Mouse (Mus musculus): Measurements from ENCODE around the gene Gm10100. TPM values are rescaled to one million over a fixed set of nuclear protein-coding genes. Genes with fewer than 3 reads are reported as not detected.
"Not testable (repeated sequence)": the region's sequence is repeated elsewhere in the genome, so short reads cannot be mapped to it uniquely, and the experiment has no call there.

The Gm10100 gene
- polyA plus RNA-seq, 1 experiment from 2014 or later, result not detected

- ATAC-seq (ENCODE audit: insufficient number of reproducible peaks, insufficient read depth, low FRiP score, low read depth), result no peak
- Histone ChIP-seq H3K27me3 (ENCODE audit: control insufficient read depth, insufficient read depth, low read length) (no peaks in the 10 kb centered on the region), H3K27ac (replicated peaks in 1 of 2; ENCODE audit: control insufficient read depth in 1 of 2, insufficient read depth in 1 of 2, low read depth in 2 of 2, low read length in 2 of 2) (no peak overlapping the region), H3K9ac (ENCODE audit: low read length) (no peak overlapping the region), H3K4me1 (ENCODE audit: control insufficient read depth in 2 of 2, insufficient read depth in 2 of 2, low read length in 2 of 2) (no peaks in the 10 kb centered on the region), H3K4me2 (ENCODE audit: low read length) (no peak overlapping the region), H3K4me3 (ENCODE audit: control insufficient read depth in 1 of 2, insufficient read depth in 1 of 2, low read depth in 1 of 2, low read length in 2 of 2) (no peak overlapping the region), H3K9me3 (ENCODE audit: control insufficient read depth, low read length) (no peaks in the 10 kb centered on the region), H3K36me3 (ENCODE audit: control insufficient read depth, insufficient read depth, low read length) (no peaks in the 10 kb centered on the region)
Observed at GRCm38 (mm10) chr10:77753448-77753847, 27.2 kb downstream of the Gm10100 start.

GRCm38 (mm10) chr10:77759582-77759981 lies 33.3 kb downstream of the Gm10100 start, which contains the start of gene Gm3233:
Gene Gm3233, minus strand, starts transcription at chr10:77759682.
- H3K9ac ChIP-seq (ENCODE audit: low read length); H3K36me3 ChIP-seq (ENCODE audit: control insufficient read depth, insufficient read depth, low read length); H3K4me2 ChIP-seq (ENCODE audit: low read length); H3K9me3 ChIP-seq (ENCODE audit: control insufficient read depth, low read length); H3K27ac ChIP-seq (replicated peaks in 1 of 2; ENCODE audit: control insufficient read depth in 1 of 2, insufficient read depth in 1 of 2, low read depth in 2 of 2, low read length in 2 of 2); ATAC-seq (ENCODE audit: insufficient number of reproducible peaks, insufficient read depth, low FRiP score, low read depth); H3K4me1 ChIP-seq (ENCODE audit: control insufficient read depth in 2 of 2, insufficient read depth in 2 of 2, low read length in 2 of 2); H3K4me3 ChIP-seq (ENCODE audit: control insufficient read depth in 1 of 2, insufficient read depth in 1 of 2, low read depth in 1 of 2, low read length in 2 of 2); H3K27me3 ChIP-seq (ENCODE audit: control insufficient read depth, insufficient read depth, low read length): not testable (repeated sequence)
- no CpG with 5 or more reads among the region's 1 CpGs for WGBS

GRCm38 (mm10) chr10:77769727-77770126 lies 43.4 kb downstream of the Gm10100 start:
- no peak overlapping the region for H3K27ac ChIP-seq (replicated peaks in 1 of 2; ENCODE audit: control insufficient read depth in 1 of 2, insufficient read depth in 1 of 2, low read depth in 2 of 2, low read length in 2 of 2)
- peak; percentile 50; the same call in 1 of the 2 replicates for ATAC-seq (ENCODE audit: insufficient number of reproducible peaks, insufficient read depth, low FRiP score, low read depth)
- no peak overlapping the region for H3K9ac ChIP-seq (ENCODE audit: low read length)
- H3K36me3 ChIP-seq (ENCODE audit: control insufficient read depth, insufficient read depth, low read length), result no peaks in the 10 kb centered on the region
- no peak overlapping the region for H3K4me2 ChIP-seq (ENCODE audit: low read length)
- H3K4me3 ChIP-seq (ENCODE audit: control insufficient read depth in 1 of 2, insufficient read depth in 1 of 2, low read depth in 1 of 2, low read length in 2 of 2), result no peak overlapping the region
- no peaks in the 10 kb centered on the region for H3K4me1 ChIP-seq (ENCODE audit: control insufficient read depth in 2 of 2, insufficient read depth in 2 of 2, low read length in 2 of 2)
- no peaks in the 10 kb centered on the region for H3K27me3 ChIP-seq (ENCODE audit: control insufficient read depth, insufficient read depth, low read length)
- no peaks in the 10 kb centered on the region; the same call in 1 of the 2 replicates for H3K9me3 ChIP-seq (ENCODE audit: control insufficient read depth, low read length)
- WGBS, result 76% methylated on average over 1 of the region's 1 CpGs

- H3K4me2 ChIP-seq (ENCODE audit: low read length); H3K4me1 ChIP-seq (ENCODE audit: control insufficient read depth in 2 of 2, insufficient read depth in 2 of 2, low read length in 2 of 2); H3K9ac ChIP-seq (ENCODE audit: low read length); H3K4me3 ChIP-seq (ENCODE audit: control insufficient read depth in 1 of 2, insufficient read depth in 1 of 2, low read depth in 1 of 2, low read length in 2 of 2); ATAC-seq (ENCODE audit: insufficient number of reproducible peaks, insufficient read depth, low FRiP score, low read depth); H3K27ac ChIP-seq (replicated peaks in 1 of 2; ENCODE audit: control insufficient read depth in 1 of 2, insufficient read depth in 1 of 2, low read depth in 2 of 2, low read length in 2 of 2); H3K27me3 ChIP-seq (ENCODE audit: control insufficient read depth, insufficient read depth, low read length); H3K36me3 ChIP-seq (ENCODE audit: control insufficient read depth, insufficient read depth, low read length); H3K9me3 ChIP-seq (ENCODE audit: control insufficient read depth, low read length): not testable (repeated sequence)
- WGBS, result 67% methylated on average over 1 of the region's 1 CpGs
Observed at GRCm38 (mm10) chr10:77771225-77771624, 44.9 kb downstream of the Gm10100 start, which contains the start of gene Gm3238. Gene Gm3238, minus strand, starts transcription at chr10:77771325.

- not testable (repeated sequence) for H3K27ac ChIP-seq (replicated peaks in 1 of 2; ENCODE audit: control insufficient read depth in 1 of 2, insufficient read depth in 1 of 2, low read depth in 2 of 2, low read length in 2 of 2); H3K9me3 ChIP-seq (ENCODE audit: control insufficient read depth, low read length); H3K4me3 ChIP-seq (ENCODE audit: control insufficient read depth in 1 of 2, insufficient read depth in 1 of 2, low read depth in 1 of 2, low read length in 2 of 2); ATAC-seq (ENCODE audit: insufficient number of reproducible peaks, insufficient read depth, low FRiP score, low read depth); H3K27me3 ChIP-seq (ENCODE audit: control insufficient read depth, insufficient read depth, low read length); H3K36me3 ChIP-seq (ENCODE audit: control insufficient read depth, insufficient read depth, low read length); H3K4me1 ChIP-seq (ENCODE audit: control insufficient read depth in 2 of 2, insufficient read depth in 2 of 2, low read length in 2 of 2); H3K4me2 ChIP-seq (ENCODE audit: low read length); H3K9ac ChIP-seq (ENCODE audit: low read length)
- WGBS, result 30% methylated on average over 1 of the region's 3 CpGs
Observed at GRCm38 (mm10) chr10:77772142-77772541, 45.9 kb downstream of the Gm10100 start.

Other genes starting within 250 kb of the Gm10100 start
- 23.0 TPM in 2 replicates for gene Fam207a, start 210.7 kb upstream of the Gm10100 start, polyA plus RNA-seq (2014; fragmentation: Nextera tagmentation; extraction: Ambion mirVana)
- 1.5 and 2.4 TPM in 2 replicates for gene Itgb2, start 196.2 kb upstream of the Gm10100 start, polyA plus RNA-seq (2014; fragmentation: Nextera tagmentation; extraction: Ambion mirVana)
- 128 and 133 TPM in 2 replicates for gene Pttg1ip, start 144.8 kb upstream of the Gm10100 start, polyA plus RNA-seq (2014; fragmentation: Nextera tagmentation; extraction: Ambion mirVana)
- 144 and 156 TPM in 2 replicates for gene Sumo3, start 120.4 kb upstream of the Gm10100 start, polyA plus RNA-seq (2014; fragmentation: Nextera tagmentation; extraction: Ambion mirVana)
- gene Gm49325, start 120.3 kb upstream of the Gm10100 start, polyA plus RNA-seq (2014; fragmentation: Nextera tagmentation; extraction: Ambion mirVana), result 2.9 TPM in 1 of 2 replicates, not detected in the other
- gene Ube2g2, start 104.2 kb upstream of the Gm10100 start, polyA plus RNA-seq (2014; fragmentation: Nextera tagmentation; extraction: Ambion mirVana), result 50.4 and 53.0 TPM in 2 replicates
- 0.09 TPM in 1 of 2 replicates, not detected in the other for gene Tspear, start 39.9 kb upstream of the Gm10100 start, polyA plus RNA-seq (2014; fragmentation: Nextera tagmentation; extraction: Ambion mirVana)
- not detected in 2 replicates for gene Gm19402, start 35.7 kb upstream of the Gm10100 start, polyA plus RNA-seq (2014; fragmentation: Nextera tagmentation; extraction: Ambion mirVana)
- not detected in 2 replicates for gene Gm9508, start 29.3 kb upstream of the Gm10100 start, polyA plus RNA-seq (2014; fragmentation: Nextera tagmentation; extraction: Ambion mirVana)
- gene Gm10272, start 19.9 kb upstream of the Gm10100 start, polyA plus RNA-seq (2014; fragmentation: Nextera tagmentation; extraction: Ambion mirVana), result not detected in 2 replicates
- gene Gm10024, start 15.0 kb upstream of the Gm10100 start, polyA plus RNA-seq (2014; fragmentation: Nextera tagmentation; extraction: Ambion mirVana), result not detected in 2 replicates
- gene Gm10142, start 10.7 kb upstream of the Gm10100 start, polyA plus RNA-seq (2014; fragmentation: Nextera tagmentation; extraction: Ambion mirVana), result not detected in 2 replicates
- not detected in 2 replicates for gene Krtap12-1, start 5.9 kb upstream of the Gm10100 start, polyA plus RNA-seq (2014; fragmentation: Nextera tagmentation; extraction: Ambion mirVana)
- not detected in 2 replicates for gene Gm18596, start 16.2 kb downstream of the Gm10100 start, polyA plus RNA-seq (2014; fragmentation: Nextera tagmentation; extraction: Ambion mirVana)
- not detected in 2 replicates for gene Gm9736, start 24.9 kb downstream of the Gm10100 start, polyA plus RNA-seq (2014; fragmentation: Nextera tagmentation; extraction: Ambion mirVana)
- not detected in 2 replicates for gene Gm3233, start 33.2 kb downstream of the Gm10100 start, polyA plus RNA-seq (2014; fragmentation: Nextera tagmentation; extraction: Ambion mirVana)
- not detected in 2 replicates for gene Gm3238, start 44.8 kb downstream of the Gm10100 start, polyA plus RNA-seq (2014; fragmentation: Nextera tagmentation; extraction: Ambion mirVana)
- gene Gm7138, start 50.5 kb downstream of the Gm10100 start, polyA plus RNA-seq (2014; fragmentation: Nextera tagmentation; extraction: Ambion mirVana), result not detected in 2 replicates
- gene Gm3250, start 56.1 kb downstream of the Gm10100 start, polyA plus RNA-seq (2014; fragmentation: Nextera tagmentation; extraction: Ambion mirVana), result not detected in 2 replicates
- not detected in 2 replicates for gene Gm7137, start 61.7 kb downstream of the Gm10100 start, polyA plus RNA-seq (2014; fragmentation: Nextera tagmentation; extraction: Ambion mirVana)
- not detected in 2 replicates for gene Gm9639, start 68.6 kb downstream of the Gm10100 start, polyA plus RNA-seq (2014; fragmentation: Nextera tagmentation; extraction: Ambion mirVana)
- not detected in 2 replicates for gene Gm19668, start 72.6 kb downstream of the Gm10100 start, polyA plus RNA-seq (2014; fragmentation: Nextera tagmentation; extraction: Ambion mirVana)
- gene Gm9507, start 85.4 kb downstream of the Gm10100 start, polyA plus RNA-seq (2014; fragmentation: Nextera tagmentation; extraction: Ambion mirVana), result not detected in 2 replicates
- gene Gm2696, start 88.2 kb downstream of the Gm10100 start, polyA plus RNA-seq (2014; fragmentation: Nextera tagmentation; extraction: Ambion mirVana), result not detected in 2 replicates
- gene Krtap10-4, start 100.6 kb downstream of the Gm10100 start, polyA plus RNA-seq (2014; fragmentation: Nextera tagmentation; extraction: Ambion mirVana), result not detected in 2 replicates
- gene Krtap10-10, start 109.5 kb downstream of the Gm10100 start, polyA plus RNA-seq (2014; fragmentation: Nextera tagmentation; extraction: Ambion mirVana), result not detected in 2 replicates
- not detected in 2 replicates for gene Gm36176, start 120.3 kb downstream of the Gm10100 start, polyA plus RNA-seq (2014; fragmentation: Nextera tagmentation; extraction: Ambion mirVana)
- not detected in 2 replicates for gene Gm10318, start 126.4 kb downstream of the Gm10100 start, polyA plus RNA-seq (2014; fragmentation: Nextera tagmentation; extraction: Ambion mirVana)
- gene Gm3285, start 135.5 kb downstream of the Gm10100 start, polyA plus RNA-seq (2014; fragmentation: Nextera tagmentation; extraction: Ambion mirVana), result not detected in 2 replicates
- gene Lrrc3, start 176.1 kb downstream of the Gm10100 start, polyA plus RNA-seq (2014; fragmentation: Nextera tagmentation; extraction: Ambion mirVana), result 1.2 and 1.3 TPM in 2 replicates
- 0.07 and 0.51 TPM in 2 replicates for gene Trpm2, start 244.1 kb downstream of the Gm10100 start, polyA plus RNA-seq (2014; fragmentation: Nextera tagmentation; extraction: Ambion mirVana)

Data from heart, embryonic 14.5 days (tissue).